Mouse (Mus musculus) ES-E14 (cell line): ENCODE measurements around the gene Nupr1.

Source experiments
- CHD2 ChIP-seq: IDR thresholded peaks from 2 replicates; pipeline ENCODE4 v1.6.1; 2014; ENCODE audit warnings: mild to moderate bottlenecking, low read depth, low read length, inconsistent platforms
- HCFC1 ChIP-seq: IDR thresholded peaks from 2 replicates; pipeline ENCODE4 v1.6.1; 2012; ENCODE audit warnings: low read length, inconsistent platforms, borderline replicate concordance; ENCODE audit not compliant: insufficient read depth
- MAFK ChIP-seq: IDR thresholded peaks from 2 replicates; pipeline ENCODE4 v1.6.1; 2014; ENCODE audit warnings: mild to moderate bottlenecking, low read depth, low read length, inconsistent platforms; ENCODE audit not compliant: insufficient read depth
- ZC3H11A ChIP-seq: IDR thresholded peaks from 2 replicates; pipeline ENCODE4 v1.6.1; 2012; ENCODE audit warnings: low read depth, mild to moderate bottlenecking, inconsistent platforms, low read length, borderline replicate concordance
- ZNF384 ChIP-seq: IDR thresholded peaks from 2 replicates; pipeline ENCODE4 v1.6.1; 2012; ENCODE audit warnings: low read depth, low read length, inconsistent platforms

DNA sequence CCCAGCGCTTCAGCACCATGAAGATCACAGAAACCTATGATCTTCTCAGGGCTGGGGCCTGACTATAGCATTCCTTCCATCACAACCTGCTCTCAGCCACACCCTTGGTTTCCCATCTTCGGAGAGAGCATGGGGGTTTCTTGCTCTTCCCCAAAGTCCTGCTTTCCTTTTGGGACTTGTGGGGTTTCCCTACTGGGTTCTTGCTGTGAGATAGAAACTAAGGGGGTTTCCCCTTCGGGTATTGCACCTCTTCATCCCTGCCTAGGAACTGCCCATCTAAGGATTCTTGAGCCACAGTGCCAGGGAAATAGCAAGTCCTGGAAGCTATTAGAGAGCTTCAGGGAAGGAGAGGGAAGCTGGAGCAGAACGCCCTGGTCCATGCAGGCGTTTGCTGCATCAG lies 34.8 kb downstream of the Nupr1 start:
- TF ChIP-seq MAFK (no peak), ZNF384 (no peak), HCFC1 (no peak), CHD2 (no peak), ZC3H11A (no peak)
